In genomic region chr10:93083198-93083962, GRCm38 (mm10) we compare ENCODE assay signal across 8 mouse cellular contexts. TPM values are rescaled to one million over a fixed set of nuclear protein-coding genes. Genes with fewer than 3 reads are reported as not detected.
DNase-seq lines count a peak whose midpoint lies in the region; ATAC-seq lines count a peak whose summit lies in the region.

No protein-coding gene starts in this region.

- peak overlapping the region; percentile 47; the same call in 1 of the 2 replicates for H3K27ac ChIP-seq in hindbrain, embryonic 11.5 days (ENCODE audit: low read depth, low read length)

- no peaks in the 10 kb centered on the region for H3K36me3 ChIP-seq in erythroblast, embryonic 14.5 days (ENCODE audit: control insufficient read depth)
- no peaks in the 10 kb centered on the region for H3K36me3 ChIP-seq in hindbrain, embryonic 11.5 days (ENCODE audit: control insufficient read depth, insufficient read depth, low read length)
- no peaks in the 10 kb centered on the region for H3K36me3 ChIP-seq in megakaryocyte, embryonic 14.5 days (replicated peaks; ENCODE audit: low read length)

- H3K27me3 ChIP-seq in erythroblast, embryonic 14.5 days (ENCODE audit: control insufficient read depth): no peaks in the 10 kb centered on the region
- no peaks in the 10 kb centered on the region for H3K27me3 ChIP-seq in hindbrain, embryonic 11.5 days (ENCODE audit: control insufficient read depth, insufficient read depth, low read length)
- no peaks in the 10 kb centered on the region for H3K27me3 ChIP-seq in megakaryocyte, embryonic 14.5 days (replicated peaks)

- WGBS in hindbrain, embryonic 11.5 days: 10% methylated on average over 17 of the region's 17 CpGs

- peaks cover 30% of the 10 kb centered on the region for H3K4me1 ChIP-seq in erythroblast, embryonic 14.5 days (ENCODE audit: control insufficient read depth)
- no peaks in the 10 kb centered on the region; the same call in 1 of the 2 replicates for H3K4me1 ChIP-seq in hindbrain, embryonic 11.5 days (replicated peaks; ENCODE audit: control insufficient read depth, insufficient read depth, low read length)
- H3K4me1 ChIP-seq in megakaryocyte, embryonic 14.5 days: peaks cover 33% of the 10 kb centered on the region

- ATAC-seq in erythroblast, adult 5-6 weeks (replicated peaks; ENCODE audit: low FRiP score, poor library complexity, severe bottlenecking): no peak
- ATAC-seq in hindbrain, embryonic 11.5 days (ENCODE audit: low FRiP score): 0 out of 2 replicates have a peak, but pooled peaks have one; percentile 45

- peak; percentile 56 for DNase-seq in thymus, postnatal 0 days (ENCODE audit: low spot score)
- no peak for DNase-seq in thymus, adult 18-20 months
- DNase-seq in hindbrain, embryonic 11.5 days (ENCODE audit: low spot score): peak; percentile 62
- peak; percentile 18 to 23 for DNase-seq in thymus, postnatal 36 days
- no peak for DNase-seq in spleen, postnatal 36 days (ENCODE audit: low spot score in 2 of 2)

- H3K4me3 ChIP-seq in erythroblast, embryonic 14.5 days (replicated peaks): peak overlapping the region; percentile 50
- peak overlapping the region; percentile 18; the same call in 1 of the 2 replicates for H3K4me3 ChIP-seq in hindbrain, embryonic 11.5 days (ENCODE audit: low read depth, low read length)
- peak overlapping the region; percentile 71 for H3K4me3 ChIP-seq in megakaryocyte, embryonic 14.5 days (replicated peaks)

- H3K9me3 ChIP-seq in erythroblast, embryonic 14.5 days (ENCODE audit: control insufficient read depth, low read length): no peaks in the 10 kb centered on the region
- H3K9me3 ChIP-seq in hindbrain, embryonic 11.5 days (ENCODE audit: control insufficient read depth, low read length): no peaks in the 10 kb centered on the region
- H3K9me3 ChIP-seq in megakaryocyte, embryonic 14.5 days: no peaks in the 10 kb centered on the region

- H3K4me2 ChIP-seq in hindbrain, embryonic 11.5 days (replicated peaks; ENCODE audit: low read depth, low read length): peak overlapping the region; percentile 31

- 0 out of 2 replicates have a peak overlapping the region, but pooled peaks have one; percentile 45 for H3K9ac ChIP-seq in hindbrain, embryonic 11.5 days (ENCODE audit: low read depth, low read length)

RNA-seq across cellular contexts. Expression of gene Cfap54, which starts 2.0 kb away (rescaled TPM):
- polyA plus RNA-seq in erythroblast, embryonic 14.5 days (2012): 0.09 and 0.16 TPM in 2 replicates
- 0.42 TPM in 1 of 2 replicates, not detected in the other for total RNA-seq in erythroblast, adult 5-6 weeks (2015; ENCODE audit: low replicate concordance)
- total RNA-seq in erythroblast, adult 5-6 weeks (2017; ENCODE audit: low replicate concordance): 1.2 and 4.2 TPM in 2 replicates
- polyA plus RNA-seq in thymus, postnatal 0 days (2015; fragmentation: Nextera tagmentation; extraction: Ambion mirVana): 0.30 and 0.68 TPM in 2 replicates
- 0.82 and 2.4 TPM in 2 replicates for polyA plus RNA-seq in hindbrain, embryonic 11.5 days (2014; fragmentation: Nextera tagmentation; extraction: Ambion mirVana)
- polyA plus RNA-seq in megakaryocyte, embryonic 14.5 days (2012; ENCODE audit: insufficient read depth, low replicate concordance): 0.32 TPM in 1 of 2 replicates, not detected in the other

Comparison
In these comparisons a context has a peak if more than half of its experiments do, and no peak if none do; other contexts are left out.
1. DNase-seq: peak in thymus, postnatal 0 days (single experiment), hindbrain, embryonic 11.5 days (single experiment) and thymus, postnatal 36 days (2 of 2); none in thymus, adult 18-20 months (0 of 2) and spleen, postnatal 36 days (0 of 2).
2. H3K4me3 ChIP-seq: peak in every context shown above with its lines; median percentile 71 in megakaryocyte, embryonic 14.5 days; 50 in erythroblast, embryonic 14.5 days; 18 in hindbrain, embryonic 11.5 days.